Mouse (Mus musculus) thymus, adult 18-20 months (tissue): ENCODE measurements around the gene Zmynd10.

Source experiments
- DNase-seq, 2 experiments: peaks; one replicate each; pipeline ENCODE4 v3.0.0; 2022; ENCODE audit warnings: mixed read lengths in 2 of 2

The Zmynd10 gene

GRCm38 (mm10) chr9:107541005-107541404 lies 6.1 kb upstream of the Zmynd10 start:
- no peak for DNase-seq

GRCm38 (mm10) chr9:107541474-107542351 lies 5.4 kb upstream of the Zmynd10 start, which contains the start of the genes Cyb561d2 and Nprl2:
Cyb561d2 (minus strand) TSS chr9:107542193.
Nprl2 (plus strand) TSS chr9:107542226.
- peak; percentile 94 to 95 for DNase-seq

GRCm38 (mm10) chr9:107542352-107542686 lies 4.8 kb upstream of the Zmynd10 start:
- DNase-seq, result peak in 1 of 2 experiments; percentile 53

GRCm38 (mm10) chr9:107542721-107543120 lies 4.4 kb upstream of the Zmynd10 start:
- no peak for DNase-seq

- no peak for DNase-seq
Measured at GRCm38 (mm10) chr9:107543299-107543698, 3.8 kb upstream of the Zmynd10 start.

GRCm38 (mm10) chr9:107544196-107544700 lies 2.9 kb upstream of the Zmynd10 start:
- no peak for DNase-seq

- no peak for DNase-seq
Measured at GRCm38 (mm10) chr9:107544729-107545128, 2.4 kb upstream of the Zmynd10 start.

- no peak for DNase-seq
Measured at GRCm38 (mm10) chr9:107545199-107545598, 1.9 kb upstream of the Zmynd10 start.

GRCm38 (mm10) chr9:107545602-107546001 lies 1.5 kb upstream of the Zmynd10 start:
- DNase-seq, result no peak

GRCm38 (mm10) chr9:107547957-107548356 lies 859 bp downstream of the Zmynd10 start:
- no peak for DNase-seq

- no peak for DNase-seq
Measured at GRCm38 (mm10) chr9:107548820-107549219, 1.7 kb downstream of the Zmynd10 start.

- no peak for DNase-seq
Measured at GRCm38 (mm10) chr9:107549297-107550074, 2.4 kb downstream of the Zmynd10 start.

- no peak for DNase-seq
Measured at GRCm38 (mm10) chr9:107550491-107551116, 3.5 kb downstream of the Zmynd10 start.

- peak; percentile 72 to 84 for DNase-seq
Measured at GRCm38 (mm10) chr9:107551117-107551889, 4.2 kb downstream of the Zmynd10 start, which contains the start of gene Rassf1. Rassf1 (plus strand) TSS chr9:107551555.

GRCm38 (mm10) chr9:107551890-107552355 lies 4.8 kb downstream of the Zmynd10 start:
- DNase-seq, result no peak

GRCm38 (mm10) chr9:107552690-107553393 lies 5.7 kb downstream of the Zmynd10 start:
- no peak for DNase-seq

GRCm38 (mm10) chr9:107553541-107554318 lies 6.6 kb downstream of the Zmynd10 start:
- peak; percentile 63 to 70 for DNase-seq

- DNase-seq, result peak; percentile 93 to 95
Measured at GRCm38 (mm10) chr9:107554319-107554825, 7.3 kb downstream of the Zmynd10 start.

GRCm38 (mm10) chr9:107555031-107555457 lies 7.9 kb downstream of the Zmynd10 start:
- DNase-seq, result no peak

GRCm38 (mm10) chr9:107555701-107556100 lies 8.6 kb downstream of the Zmynd10 start:
- DNase-seq, result no peak
